Mouse (Mus musculus) CH12.LX (cell line): ENCODE data around the gene Tas2r143. TPM values are rescaled to one million over a fixed set of nuclear protein-coding genes. Genes with fewer than 3 reads are reported as not detected.

Experiments
- DNase-seq: peaks from one replicate; pipeline ENCODE4 v3.0.0-alpha.2; 2013; ENCODE audit errors: extremely low read depth
- H3K27ac ChIP-seq: 2 replicates; pipeline ENCODE4 v1.5.1; 2012; ENCODE audit warnings: low read depth, mild to moderate bottlenecking, control low read depth, moderate library complexity; ENCODE audit not compliant: insufficient read depth
- H3K27me3 ChIP-seq: replicated peaks from 2 replicates; pipeline ENCODE3; 2012; ENCODE audit warnings: inconsistent platforms
- H3K36me3 ChIP-seq, 2 experiments: replicated peaks in 1 of 2; 2 replicates each; pipeline versions ENCODE3 to v1.6.1; 2012; ENCODE audit warnings: inconsistent platforms in 1 of 2, low read length in 1 of 2, mild to moderate bottlenecking in 1 of 2, mixed read lengths in 1 of 2, moderate library complexity in 1 of 2; ENCODE audit not compliant: control insufficient read depth in 1 of 2, insufficient read depth in 1 of 2
- H3K4me1 ChIP-seq, 2 experiments: 2 replicates each; pipeline ENCODE4 v1.6.1; 2012; ENCODE audit warnings: inconsistent platforms in 1 of 2, moderate library complexity in 1 of 2; ENCODE audit not compliant: insufficient read depth in 2 of 2, control insufficient read depth in 1 of 2
- H3K4me2 ChIP-seq: 2 replicates; pipeline ENCODE4 v1.6.1; 2012; ENCODE audit warnings: low read depth, mild to moderate bottlenecking, control low read depth; ENCODE audit not compliant: poor library complexity, insufficient read depth, severe bottlenecking
- H3K4me3 ChIP-seq, 3 experiments: fragments of 150-350 bp in 1 of 3; sonication (generic) in 1 of 3; replicated peaks in 1 of 3; 2 replicates each; pipeline versions ENCODE3 to v1.5.1; 2011 to 2012; ENCODE audit warnings: low read depth in 2 of 3, low read length in 2 of 3, mild to moderate bottlenecking in 2 of 3, moderate library complexity in 2 of 3, control low read depth in 1 of 3, improper control_type of control experiment in 1 of 3, inconsistent platforms in 1 of 3, mixed read lengths in 1 of 3; ENCODE audit not compliant: poor library complexity in 1 of 3
- H3K79me2 ChIP-seq: replicated peaks from 2 replicates; pipeline ENCODE4 v1.6.1; 2012; ENCODE audit warnings: mild to moderate bottlenecking, moderate library complexity; ENCODE audit not compliant: control insufficient read depth, poor library complexity, insufficient read depth, severe bottlenecking; ENCODE audit errors: extremely low read depth
- H3K9ac ChIP-seq: 2 replicates; pipeline ENCODE4 v1.6.1; 2012; ENCODE audit warnings: low read depth, mild to moderate bottlenecking, control low read depth, moderate library complexity; ENCODE audit not compliant: insufficient read depth
- H3K9me3 ChIP-seq: replicated peaks from 2 replicates; pipeline ENCODE3; 2012; ENCODE audit warnings: low read length, inconsistent platforms, mixed read lengths
- BHLHE40 ChIP-seq: IDR thresholded peaks from 2 replicates; pipeline ENCODE4 v1.6.1; 2011; ENCODE audit warnings: mild to moderate bottlenecking, low read depth, low read length, improper control_type of control experiment
- CHD1 ChIP-seq: IDR thresholded peaks from 2 replicates; pipeline ENCODE4 v1.6.1; 2012; ENCODE audit warnings: low read depth, low read length, improper control_type of control experiment, inconsistent platforms
- CHD2 ChIP-seq: IDR thresholded peaks from 2 replicates; pipeline ENCODE4 v1.6.1; 2011; ENCODE audit warnings: low read length, improper control_type of control experiment
- ETS1 ChIP-seq: conservative IDR thresholded peaks from 2 replicates; pipeline ENCODE4 v1.6.1; 2012; ENCODE audit warnings: low read depth, mild to moderate bottlenecking, inconsistent platforms, low read length, improper control_type of control experiment, moderate library complexity
- GABPA ChIP-seq: IDR thresholded peaks from 2 replicates; pipeline ENCODE4 v1.6.1; 2012; ENCODE audit warnings: low read depth, low read length, improper control_type of control experiment, inconsistent platforms; ENCODE audit not compliant: insufficient replicate concordance
- HCFC1 ChIP-seq: IDR thresholded peaks from 2 replicates; pipeline ENCODE4 v1.6.1; 2012; ENCODE audit warnings: low read depth, mild to moderate bottlenecking, inconsistent platforms, low read length, improper control_type of control experiment
- IRF4 ChIP-seq: IDR thresholded peaks from 2 replicates; pipeline ENCODE4 v1.6.1; 2014; ENCODE audit warnings: low read depth, mild to moderate bottlenecking, inconsistent platforms, low read length, improper control_type of control experiment
- JUN ChIP-seq: IDR thresholded peaks from 2 replicates; pipeline ENCODE4 v1.6.1; 2011; ENCODE audit warnings: low read depth, mild to moderate bottlenecking, low read length, improper control_type of control experiment, moderate library complexity; ENCODE audit not compliant: insufficient read depth
- MAFK ChIP-seq: IDR thresholded peaks from 2 replicates; pipeline ENCODE4 v1.6.1; 2011; ENCODE audit warnings: low read length, improper control_type of control experiment; ENCODE audit not compliant: insufficient replicate concordance
- MAX ChIP-seq: IDR thresholded peaks from 2 replicates; pipeline ENCODE4 v1.6.1; 2011; ENCODE audit warnings: low read length, improper control_type of control experiment
- MEF2A ChIP-seq: IDR thresholded peaks from 2 replicates; pipeline ENCODE4 v1.6.1; 2014; ENCODE audit warnings: low read depth, mild to moderate bottlenecking, inconsistent platforms, low read length, improper control_type of control experiment, borderline replicate concordance
- MYC ChIP-seq: IDR thresholded peaks from 2 replicates; pipeline ENCODE4 v1.6.1; 2011; ENCODE audit warnings: low read depth, mild to moderate bottlenecking, improper control_type of control experiment, low read length
- NELFE ChIP-seq: IDR thresholded peaks from 2 replicates; pipeline ENCODE4 v1.6.1; 2011; ENCODE audit warnings: low read depth, low read length, improper control_type of control experiment
- NRF1 ChIP-seq: IDR thresholded peaks from 2 replicates; pipeline ENCODE4 v1.6.1; 2014; ENCODE audit warnings: low read depth, mild to moderate bottlenecking, inconsistent platforms, low read length, improper control_type of control experiment, moderate library complexity
- POLR2A ChIP-seq: IDR thresholded peaks from 2 replicates; pipeline ENCODE4 v1.6.1; 2011; ENCODE audit warnings: low read depth, mild to moderate bottlenecking, improper control_type of control experiment, low read length
- POLR2AphosphoS2 ChIP-seq: IDR thresholded peaks from 2 replicates; pipeline ENCODE4 v1.6.1; 2011; ENCODE audit warnings: low read depth, low read length, improper control_type of control experiment
- RAD21 ChIP-seq: IDR thresholded peaks from 2 replicates; pipeline ENCODE4 v1.6.1; 2011; ENCODE audit warnings: low read depth, mild to moderate bottlenecking, low read length, improper control_type of control experiment, moderate library complexity
- SIN3A ChIP-seq: IDR thresholded peaks from 2 replicates; pipeline ENCODE4 v1.6.1; 2012; ENCODE audit warnings: low read length, improper control_type of control experiment, inconsistent platforms
- TBP ChIP-seq: conservative IDR thresholded peaks from 2 replicates; pipeline ENCODE4 v1.6.1; 2011; ENCODE audit warnings: low read depth, low read length, improper control_type of control experiment
- UBTF ChIP-seq: IDR thresholded peaks from 2 replicates; pipeline ENCODE4 v1.6.1; 2012; ENCODE audit warnings: low read depth, mild to moderate bottlenecking, inconsistent platforms, low read length, improper control_type of control experiment, moderate library complexity
- USF1 ChIP-seq: IDR thresholded peaks from 2 replicates; pipeline ENCODE4 v1.6.1; 2014; ENCODE audit warnings: low read depth, mild to moderate bottlenecking, inconsistent platforms, low read length, improper control_type of control experiment
- ZC3H11A ChIP-seq: IDR thresholded peaks from 2 replicates; pipeline ENCODE4 v1.6.1; 2012; ENCODE audit warnings: low read depth, mild to moderate bottlenecking, inconsistent platforms, low read length, improper control_type of control experiment
- ZMIZ1 ChIP-seq: IDR thresholded peaks from 2 replicates; pipeline ENCODE4 v1.6.1; 2012; ENCODE audit warnings: low read depth, mild to moderate bottlenecking, inconsistent platforms, low read length, improper control_type of control experiment
- ZNF384 ChIP-seq: IDR thresholded peaks from 2 replicates; pipeline ENCODE4 v1.6.1; 2012; ENCODE audit warnings: low read depth, low read length, improper control_type of control experiment, inconsistent platforms
- dilution Hi-C: fragments of 300-500 bp; cut with MboI; formaldehyde crosslinking; loops from 2 replicates; pipeline ENCODE4 v1.14.3; 2020; ENCODE audit warnings: low sequenced_read_pairs; ENCODE audit not compliant: extremely low pct_unique_long_range_greater_than_20kb, extremely low pct_ligation_motif_present
- in situ Hi-C: fragments of 300-500 bp; cut with MboI; formaldehyde crosslinking; loops from 3 replicates; pipeline ENCODE4 v1.14.3; 2019; ENCODE audit warnings: low sequenced_read_pairs, low pct_ligation_motif_present, low pct_unique_long_range_greater_than_20kb, mixed read lengths
- polyA plus RNA-seq: library from polyadenylated mRNA; unstranded; fragments of >175 nt; gene quantifications from 2 replicates; pipeline ENCODE4 v1.2.1, GENCODE M21; 2012; ENCODE audit warnings: low read depth; ENCODE audit not compliant: insufficient read length
- total RNA-seq, 2 experiments: library from RNA; depleted of rRNA; stranded (reverse); fragments of 300-350 nt in 1 of 2; fragments of >200 nt in 1 of 2; gene quantifications; 2 replicates each; pipeline ENCODE4 v1.2.3; 2012 to 2014

The Tas2r143 gene
- total and polyA plus RNA-seq, 3 experiments: not detected

- Histone ChIP-seq H3K27ac (no peak overlapping the region), H3K4me3 (no peak overlapping the region), H3K9ac (no peak overlapping the region), H3K4me2 (no peak overlapping the region), H3K27me3 (no peaks in the 10 kb centered on the region), H3K79me2 (no peaks in the 10 kb centered on the region), H3K4me1 (peaks cover 0 to 17% of the 10 kb centered on the region in 2 experiments; a peak in 2 of 4 replicates), H3K36me3 (no peaks in the 10 kb centered on the region), H3K9me3 (no peaks in the 10 kb centered on the region)
- TF ChIP-seq ZC3H11A (no peak), ZNF384 (no peak), HCFC1 (no peak), SIN3A (no peak), JUN (no peak), TBP (no peak), USF1 (no peak), UBTF (no peak), MEF2A (no peak), IRF4 (no peak), ZMIZ1 (no peak)
- in situ Hi-C loops (no loop called here), dilution Hi-C loops (no loop called here)
- DNase-seq: no peak
Observed at GRCm38 (mm10) chr6:42376016-42376415, 24.0 kb upstream of the Tas2r143 start.

DNA sequence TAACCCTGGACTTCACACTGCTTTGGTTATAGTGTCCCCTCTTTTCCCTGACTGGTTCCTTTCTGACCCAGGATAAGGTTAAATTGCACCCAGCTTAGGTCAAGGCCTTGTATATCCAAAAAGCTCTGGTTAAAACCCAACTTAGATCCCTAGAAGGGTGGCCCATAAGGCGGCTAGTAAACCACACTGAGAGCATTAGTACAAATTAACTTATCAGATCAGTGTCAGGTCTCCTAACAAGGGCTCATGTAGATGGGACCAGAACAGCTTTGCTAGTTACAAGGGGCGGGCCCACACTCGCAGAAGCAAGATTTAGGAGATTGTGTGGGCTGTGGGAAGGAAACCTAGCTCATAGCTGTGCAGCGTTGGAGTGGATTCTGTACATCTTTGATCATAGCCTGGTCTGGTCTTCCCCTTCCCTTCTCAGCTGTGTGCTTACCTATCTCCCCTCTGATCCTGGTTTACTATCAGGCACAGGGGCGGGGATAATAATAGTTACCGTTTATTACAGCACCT lies 23.5 kb upstream of the Tas2r143 start:
- no peaks in the 10 kb centered on the region for H3K27me3 ChIP-seq
- no peaks in the 10 kb centered on the region for H3K79me2 ChIP-seq
- no peak for DNase-seq
- no peak overlapping the region for H3K4me3 ChIP-seq
- H3K4me2 ChIP-seq: no peak overlapping the region
- dilution Hi-C loops (no loop called here), in situ Hi-C loops (no loop called here)
- no peak overlapping the region for H3K27ac ChIP-seq
- H3K9me3 ChIP-seq: no peaks in the 10 kb centered on the region
- no peak for TF ChIP-seq GABPA
- TF ChIP-seq TBP: no peak
- no peak for TF ChIP-seq MAX
- no peak for TF ChIP-seq ZMIZ1
- no peak for TF ChIP-seq NELFE
- TF ChIP-seq POLR2AphosphoS2: no peak
- TF ChIP-seq CHD2: no peak
- no peak for TF ChIP-seq USF1
- no peak for TF ChIP-seq RAD21
- TF ChIP-seq NRF1: no peak
- no peak for TF ChIP-seq HCFC1
- TF ChIP-seq BHLHE40: no peak
- no peak for TF ChIP-seq SIN3A
- no peak for TF ChIP-seq POLR2A
- no peak for TF ChIP-seq ETS1
- no peak for TF ChIP-seq CHD1
- TF ChIP-seq MYC: no peak
- no peak for TF ChIP-seq MAFK
- no peak overlapping the region for H3K9ac ChIP-seq
- H3K36me3 ChIP-seq: no peaks in the 10 kb centered on the region
- H3K4me1 ChIP-seq: peaks cover 0 to 17% of the 10 kb centered on the region in 2 experiments; a peak in 2 of 4 replicates
